Mouse (Mus musculus) left cerebral cortex, postnatal 14 days (tissue): ENCODE results near the gene Rab44. TPM values are rescaled to one million over a fixed set of nuclear protein-coding genes. Genes with fewer than 3 reads are reported as not detected.

ENCODE experiments used
- DNase-seq, 2 experiments: peaks; one replicate each; pipeline ENCODE4 v3.0.0; 2021 to 2022; ENCODE audit warnings: low spot score in 2 of 2, mixed read lengths in 1 of 2
- intact Hi-C: fragments of 180-260 bp; cut with DNase I; formaldehyde crosslinking; loops from one replicate; pipeline ENCODE4 v1.15.1; 2025
- total RNA-seq, 2 experiments: library from RNA; stranded (reverse); gene quantifications; 2 replicates each; pipeline ENCODE4 v1.2.3; 2021

The Rab44 gene
- total RNA-seq, 2 experiments from 2014 or later: not detected

- DNase-seq: no peak
- intact Hi-C loops: no loop called here
Observed at GRCm38 (mm10) chr17:29180406-29181127, 66.6 kb downstream of the Rab44 start.

GRCm38 (mm10) chr17:29181751-29182150 is 67.8 kb downstream of the Rab44 start:
- DNase-seq: no peak
- intact Hi-C loops: no loop called here

- intact Hi-C loops: no loop called here
- DNase-seq: no peak
Observed at GRCm38 (mm10) chr17:29183162-29183561, 69.2 kb downstream of the Rab44 start.

- intact Hi-C loops: no loop called here
- no peak for DNase-seq
Observed at GRCm38 (mm10) chr17:29185376-29186046, 71.6 kb downstream of the Rab44 start.

- intact Hi-C loops: no loop called here
- no peak for DNase-seq
Observed at GRCm38 (mm10) chr17:29186989-29187859, 73.3 kb downstream of the Rab44 start.

GRCm38 (mm10) chr17:29188989-29189388 is 75.0 kb downstream of the Rab44 start:
- intact Hi-C loops: no loop called here
- no peak for DNase-seq

GRCm38 (mm10) chr17:29195579-29195978 is 81.6 kb downstream of the Rab44 start:
- intact Hi-C loops: no loop called here
- no peak for DNase-seq

Other genes starting within 250 kb of the Rab44 start
- gene 4930539E08Rik, start 198.8 kb upstream of the Rab44 start, total RNA-seq: 10 to 100 TPM in 1 of 2 experiments, 1 to 10 TPM in 1; 8.3 to 12.4 TPM
- gene Pxt1, start 170.3 kb upstream of the Rab44 start, total RNA-seq: not detected
- 10 to 100 TPM; 81.0 to 85.9 TPM for gene Kctd20, start 162.2 kb upstream of the Rab44 start, total RNA-seq
- gene Stk38, start 106.2 kb upstream of the Rab44 start, total RNA-seq: 10 to 100 TPM; 47.5 to 49.2 TPM
- gene Srsf3, start 81.5 kb upstream of the Rab44 start, total RNA-seq: 100 to 1,000 TPM; 125 to 127 TPM
- gene Cdkn1a, start 23.2 kb upstream of the Rab44 start, total RNA-seq: 10 to 100 TPM; 25.7 to 35.7 TPM
- 10 to 100 TPM; 82.0 to 86.5 TPM for gene Cpne5, start 124.0 kb downstream of the Rab44 start, total RNA-seq
- 10 to 100 TPM; 17.8 to 17.9 TPM for gene Ppil1, start 150.0 kb downstream of the Rab44 start, total RNA-seq
- 100 to 1,000 TPM in 1 of 2 experiments, 10 to 100 TPM in 1; 87.5 to 103 TPM for gene BC004004, start 154.6 kb downstream of the Rab44 start, total RNA-seq
- 1 to 10 TPM; 1.3 to 1.9 TPM for gene Pi16, start 203.5 kb downstream of the Rab44 start, total RNA-seq
- 100 to 1,000 TPM; 486 to 490 TPM for gene Mtch1, start 233.8 kb downstream of the Rab44 start, total RNA-seq
- gene Fgd2, start 246.8 kb downstream of the Rab44 start, total RNA-seq: 1 to 10 TPM; 4.8 to 9.0 TPM